Mouse (Mus musculus) frontal cortex, postnatal 36 days (tissue): ENCODE data around the gene Cyp4f13.
A peak's percentile ranks its signal among the peaks of the same experiment; 100 is the strongest.

Source experiments
- DNase-seq, 2 experiments: peaks; one replicate each; pipeline ENCODE4 v3.0.0; 2022; ENCODE audit warnings: low spot score in 2 of 2

The Cyp4f13 gene

GRCm38 (mm10) chr17:32905239-32905638 lies 42.0 kb downstream of the Cyp4f13 start:
- DNase-seq: peak; percentile 27 to 32

- no peak for DNase-seq
Measured at GRCm38 (mm10) chr17:32904414-32904813, 42.8 kb downstream of the Cyp4f13 start.

GRCm38 (mm10) chr17:32901751-32902525 lies 45.3 kb downstream of the Cyp4f13 start:
- DNase-seq: no peak

- no peak for DNase-seq
Measured at GRCm38 (mm10) chr17:32895421-32895820, 51.8 kb downstream of the Cyp4f13 start.

GRCm38 (mm10) chr17:32893901-32894300 lies 53.3 kb downstream of the Cyp4f13 start:
- no peak for DNase-seq

- peak; percentile 87 to 95 for DNase-seq
Measured at GRCm38 (mm10) chr17:32891239-32892180, 55.7 kb downstream of the Cyp4f13 start, which contains the start of gene Zfp870. TSS of gene Zfp870 (minus strand) at chr17:32891642.

- no peak for DNase-seq
Measured at GRCm38 (mm10) chr17:32890852-32891238, 56.4 kb downstream of the Cyp4f13 start.

- DNase-seq: no peak
Measured at GRCm38 (mm10) chr17:32889611-32890010, 57.6 kb downstream of the Cyp4f13 start.

- DNase-seq: no peak
Measured at GRCm38 (mm10) chr17:32880320-32881218, 66.6 kb downstream of the Cyp4f13 start.

GRCm38 (mm10) chr17:32878773-32879172 lies 68.4 kb downstream of the Cyp4f13 start:
- DNase-seq: no peak

- no peak for DNase-seq
Measured at GRCm38 (mm10) chr17:32877471-32878171, 69.6 kb downstream of the Cyp4f13 start.
